Mouse (Mus musculus): ENCODE measurements at regions not wholly inside any gene's neighbourhood (a gene's known extent, or its start where the extent isn't known, plus 50 kb on each side); places are given as distances from the start of the nearest gene placed in this dataset.

GRCm38 (mm10) chr2:21939993-21940392 lies 287.3 kb upstream of the Myo3a start:
- TF ChIP-seq CTCF (IDR thresholded peaks at IDR 0.05; ENCODE audit: low read depth) (no peak), EP300 (optimal IDR thresholded peaks at IDR 0.05) (no peak)

Measured in stomach, postnatal 0 days (tissue).